Mouse (Mus musculus) monocyte, adult 2 months (primary cell): ENCODE data around the gene Gm15085.
"Not testable (repeated sequence)": the region's sequence is repeated elsewhere in the genome, so short reads cannot be mapped to it uniquely, and the experiment has no call there.

Experiments
- DNase-seq, 2 experiments: peaks; one replicate each; pipeline ENCODE4 v3.0.0; 2022; ENCODE audit warnings: low spot score in 2 of 2, low read depth in 1 of 2

The Gm15085 gene

DNA sequence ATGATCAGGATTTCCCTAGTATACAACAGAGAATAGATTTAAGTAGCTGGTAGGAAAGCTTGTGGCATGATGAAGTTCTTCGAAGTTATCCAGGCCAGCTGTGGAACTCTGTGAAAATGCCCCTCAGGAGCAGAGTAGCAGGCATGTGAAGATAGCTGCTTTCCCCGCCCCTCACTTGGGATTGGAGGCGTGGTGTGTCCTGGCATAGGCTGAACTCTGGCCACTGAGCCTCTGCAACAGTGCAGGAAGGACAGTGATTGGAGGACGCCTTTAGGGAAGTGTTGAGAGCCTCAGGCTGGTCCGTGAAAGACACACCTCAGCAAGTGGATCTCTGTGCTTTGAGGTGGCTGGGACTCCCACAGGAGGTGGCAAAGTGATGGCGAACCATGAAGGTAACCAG is at the start of gene Gm15085:
Gene Gm15085, plus strand, starts transcription at position 301 of the 400 bp plus-strand sequence.
- not testable (repeated sequence) for DNase-seq
